Mouse (Mus musculus) heart, adult 2 months (tissue): ENCODE results near the gene Pde4d.

Experiments used
- CTCF ChIP-seq: fragments of 200-600 bp; IDR thresholded peaks from 2 replicates; pipeline ENCODE4 v1.8.1; 2022; ENCODE audit warnings: antibody characterized with exemption, mild to moderate bottlenecking, moderate library complexity
- EP300 ChIP-seq: fragments of 200-500 bp; IDR thresholded peaks from 2 replicates; pipeline ENCODE4 v1.6.1; 2011; ENCODE audit warnings: low read depth, low read length, control low read depth; ENCODE audit not compliant: insufficient read depth
- POLR2A ChIP-seq: fragments of 200-500 bp; IDR thresholded peaks from 2 replicates; pipeline ENCODE4 v1.6.1; 2011; ENCODE audit warnings: mild to moderate bottlenecking, low read depth, low read length, control low read depth; ENCODE audit not compliant: insufficient read depth

DNA sequence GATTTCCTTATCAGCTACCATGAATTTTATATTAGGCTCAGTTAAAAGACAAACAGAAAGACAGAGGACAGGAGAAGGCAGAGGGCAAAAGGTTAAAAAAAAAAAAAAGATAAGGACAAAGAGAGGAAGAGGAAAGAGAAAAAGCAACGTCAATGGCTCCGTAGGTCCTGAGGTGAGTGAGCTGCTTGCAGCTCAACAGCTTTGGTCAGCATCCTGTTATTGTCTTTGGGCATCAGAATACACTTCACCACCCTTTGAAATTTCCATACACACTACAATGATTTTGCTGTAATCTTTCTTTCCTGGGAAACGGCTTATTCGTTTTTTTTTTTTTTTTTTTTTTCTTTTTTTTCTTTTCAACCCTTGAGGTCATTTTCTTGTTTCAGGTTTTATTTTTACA, 788.9 kb downstream of the Pde4d start:
- TF ChIP-seq CTCF: no peak
- no peak for TF ChIP-seq POLR2A
- TF ChIP-seq EP300: no peak
